Mouse (Mus musculus) cerebellum, postnatal 25 days (tissue): Measurements from ENCODE around the gene Snx30.

Source experiments
- DNase-seq, 2 experiments: peaks; one replicate each; pipeline ENCODE4 v3.0.0; 2021; ENCODE audit warnings: mixed read lengths in 2 of 2

Snx30 gene

DNA sequence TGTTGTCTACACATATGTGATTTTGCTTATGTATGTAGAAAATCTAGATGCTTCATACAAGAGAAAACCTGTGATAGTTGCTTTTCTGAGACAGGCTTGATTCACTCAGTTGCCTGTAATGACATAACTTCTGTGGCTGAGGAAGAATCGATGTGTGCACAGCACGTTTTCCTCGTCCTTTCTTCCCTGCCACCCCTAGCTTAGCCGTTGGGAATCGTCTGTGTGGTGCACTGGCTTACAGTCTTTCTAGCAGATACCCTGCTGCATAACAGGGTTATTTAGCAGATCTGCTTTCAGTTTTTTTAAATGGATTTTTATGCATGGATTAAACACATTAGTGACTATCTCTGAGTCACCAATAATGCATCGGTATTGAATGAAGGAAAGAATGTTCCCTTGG lies 70.9 kb downstream of the Snx30 start:
- DNase-seq, result no peak

DNA sequence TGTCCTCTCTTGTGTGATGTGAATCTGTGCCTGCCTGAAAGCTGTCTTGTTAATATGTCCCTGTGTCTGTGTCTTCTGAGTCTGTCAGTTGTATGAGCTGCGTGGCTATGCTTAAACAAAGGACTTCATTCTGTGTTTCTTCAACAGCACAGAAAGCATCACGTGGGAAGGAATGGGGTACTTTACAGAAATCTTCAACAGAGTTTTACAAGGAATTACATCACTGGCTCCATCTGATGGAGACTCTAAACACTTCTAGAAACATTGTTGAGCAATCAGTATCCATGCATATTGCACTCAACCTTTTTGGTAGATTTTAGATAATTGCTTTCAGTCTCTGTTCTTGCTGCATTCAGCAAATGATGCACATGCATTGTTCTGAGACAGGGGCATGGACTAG lies 71.4 kb downstream of the Snx30 start:
- DNase-seq, result no peak

DNA sequence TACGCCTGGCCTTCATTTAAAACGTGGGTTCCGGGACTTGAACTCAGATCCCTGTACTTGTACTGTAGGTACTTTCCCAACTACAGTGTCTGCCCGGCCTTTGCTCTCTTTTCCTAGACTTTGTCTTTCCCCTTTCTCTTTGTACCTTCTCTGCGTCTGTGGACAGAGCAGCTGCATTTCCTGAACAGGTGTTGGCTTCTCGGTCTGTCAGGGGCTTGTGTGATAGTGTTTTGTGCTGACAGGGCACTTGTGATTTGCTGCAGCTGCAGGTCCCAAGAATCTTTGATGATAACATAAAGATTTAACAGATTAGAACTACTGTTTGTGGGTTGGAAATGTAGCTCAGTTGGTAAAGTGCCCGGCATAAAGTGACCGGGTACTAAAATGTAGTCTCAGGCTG lies 73.0 kb downstream of the Snx30 start:
- DNase-seq, result no peak

DNA sequence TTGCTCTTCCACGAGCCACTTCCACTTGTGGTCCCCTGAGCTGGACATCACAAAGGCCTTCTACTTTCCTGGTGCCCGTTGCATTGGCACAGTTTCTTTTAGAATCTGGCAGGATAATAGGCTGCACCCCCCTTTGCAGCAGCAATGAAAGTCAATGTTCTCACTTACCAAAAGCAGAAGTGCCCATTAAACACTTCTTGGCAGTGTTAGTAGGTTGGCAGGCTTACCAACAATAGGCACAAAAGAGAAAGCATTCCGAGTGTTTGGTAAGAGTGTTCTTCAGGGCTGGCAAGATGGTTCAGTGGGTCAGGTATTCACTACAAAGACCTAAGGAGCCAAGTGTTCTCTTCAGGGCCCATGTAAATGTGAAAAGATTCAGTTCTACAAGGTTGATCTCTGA lies 73.8 kb downstream of the Snx30 start:
- DNase-seq, result no peak

DNA sequence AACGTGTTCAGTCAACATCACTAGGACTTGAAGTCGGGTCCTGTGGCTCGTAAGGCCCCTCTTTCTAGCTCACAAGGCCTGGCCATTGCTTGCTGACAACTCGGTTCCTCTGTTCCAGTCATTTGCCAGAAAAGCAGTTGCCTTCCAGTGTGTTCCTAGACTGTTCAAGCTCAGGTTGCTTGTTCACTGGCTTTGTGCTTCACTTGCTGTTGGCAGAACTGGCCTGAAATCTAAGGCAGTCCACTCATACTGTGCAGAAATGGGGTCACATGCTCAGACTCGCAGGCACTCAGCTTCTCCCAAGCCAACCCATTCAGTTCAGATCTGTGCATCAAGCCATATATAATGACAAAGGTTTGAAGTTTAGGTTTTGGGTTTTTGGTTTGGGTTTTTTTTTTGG lies 75.1 kb downstream of the Snx30 start:
- DNase-seq, result peak; percentile 56 to 67

DNA sequence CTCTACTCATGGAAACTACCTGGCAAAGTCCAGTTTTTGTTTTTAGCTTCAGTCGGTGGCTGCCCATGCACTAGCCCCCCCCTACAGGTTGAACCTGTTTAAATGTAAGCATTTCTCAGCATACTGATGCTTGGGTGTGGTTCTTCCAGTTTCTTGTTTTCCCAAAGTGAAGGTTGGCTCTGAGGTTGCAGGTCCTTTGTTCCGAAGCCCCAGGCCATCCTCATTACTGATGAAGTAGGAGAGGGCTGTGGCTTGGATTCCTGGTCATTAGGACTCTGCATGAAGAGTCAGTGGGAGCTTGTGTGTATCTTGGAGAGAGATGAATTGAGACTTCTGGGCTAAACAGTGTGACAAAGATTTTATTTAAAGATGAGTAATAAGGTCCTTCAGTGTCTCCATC lies 75.6 kb downstream of the Snx30 start:
- DNase-seq, result no peak

DNA sequence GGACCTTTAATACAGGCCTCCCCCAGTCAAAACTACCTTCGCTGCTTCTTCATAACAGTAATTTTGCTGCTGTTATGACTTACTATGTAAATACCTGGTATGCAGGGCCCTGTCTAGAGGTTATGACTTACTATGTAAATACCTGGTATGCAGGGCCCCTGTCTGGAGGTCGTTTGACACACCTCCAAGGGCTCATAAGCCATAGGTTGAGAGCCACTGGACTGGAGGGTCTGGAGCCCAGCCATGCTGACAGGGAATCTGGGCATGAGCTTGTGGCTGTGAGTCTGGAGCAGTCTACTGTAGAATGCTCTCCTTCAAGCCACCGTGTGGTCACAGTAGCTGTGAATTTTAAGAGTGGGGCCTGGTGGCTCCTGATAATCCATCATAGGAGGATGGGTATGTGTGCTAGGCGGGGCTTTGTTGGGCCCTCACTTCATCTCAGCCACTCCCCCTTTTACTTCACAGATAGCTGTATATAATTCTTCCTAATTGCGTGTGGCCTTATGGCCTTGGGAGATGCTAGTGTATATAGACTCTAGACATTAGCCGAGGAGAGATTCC lies 78.6 kb downstream of the Snx30 start:
- DNase-seq, result no peak

DNA sequence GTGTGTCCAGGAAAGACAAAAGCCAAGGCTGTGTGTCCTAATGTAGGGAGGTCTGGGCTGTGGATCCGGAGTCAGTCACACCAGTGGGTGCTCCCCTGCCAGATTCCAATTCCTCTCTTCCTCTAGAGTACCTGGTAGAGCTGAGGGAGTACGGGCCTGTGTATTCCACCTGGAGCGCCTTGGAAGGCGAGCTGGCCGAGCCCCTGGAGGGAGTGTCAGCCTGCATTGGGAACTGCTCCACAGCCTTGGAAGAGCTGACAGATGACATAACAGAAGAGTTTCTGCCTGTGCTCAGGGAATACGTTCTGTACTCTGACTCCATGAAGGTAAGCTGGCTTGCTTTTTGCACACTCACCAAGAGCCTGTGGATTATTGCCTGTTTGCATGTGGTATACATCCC lies 80.6 kb downstream of the Snx30 start:
- DNase-seq, result peak; percentile 50 to 51

DNA sequence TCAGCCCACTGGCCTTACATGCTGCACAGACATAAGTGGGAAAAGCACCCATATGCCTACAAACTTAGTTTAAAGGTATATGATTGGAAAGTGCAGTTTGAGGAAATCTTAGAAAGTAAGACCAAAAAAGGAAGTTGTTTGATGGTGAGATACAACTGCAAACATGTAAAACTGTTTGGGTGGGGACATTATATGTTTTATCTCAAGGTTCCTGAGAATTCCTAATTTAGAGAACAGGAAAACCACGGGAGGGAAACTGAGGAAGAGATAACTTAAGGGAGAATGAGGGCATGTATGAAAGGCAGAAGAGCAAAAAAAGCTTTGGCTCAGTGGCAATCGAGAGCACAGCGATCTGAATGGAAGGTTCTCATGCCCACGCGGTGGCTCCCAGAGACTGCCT lies 81.4 kb downstream of the Snx30 start:
- DNase-seq, result no peak

DNA sequence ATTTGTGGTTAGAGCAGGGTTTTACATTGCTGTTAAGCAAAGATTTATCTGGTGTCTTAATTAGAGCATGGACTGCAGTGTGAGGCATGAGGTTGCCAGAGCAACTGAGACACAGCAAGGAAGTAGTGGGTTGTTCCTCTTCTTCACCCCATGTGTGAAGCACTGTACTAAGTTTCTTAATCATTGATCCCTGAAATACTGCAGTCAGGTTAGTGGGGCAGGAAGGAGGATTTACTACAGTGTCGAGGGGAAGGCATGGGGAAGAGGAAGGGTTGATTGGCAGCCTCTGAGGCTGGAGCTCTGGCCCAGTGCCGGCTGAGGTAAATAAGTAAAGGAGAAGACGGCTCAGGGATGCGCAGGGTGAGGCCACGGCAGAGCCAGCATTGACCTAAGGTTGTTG lies 82.4 kb downstream of the Snx30 start:
- no peak for DNase-seq

DNA sequence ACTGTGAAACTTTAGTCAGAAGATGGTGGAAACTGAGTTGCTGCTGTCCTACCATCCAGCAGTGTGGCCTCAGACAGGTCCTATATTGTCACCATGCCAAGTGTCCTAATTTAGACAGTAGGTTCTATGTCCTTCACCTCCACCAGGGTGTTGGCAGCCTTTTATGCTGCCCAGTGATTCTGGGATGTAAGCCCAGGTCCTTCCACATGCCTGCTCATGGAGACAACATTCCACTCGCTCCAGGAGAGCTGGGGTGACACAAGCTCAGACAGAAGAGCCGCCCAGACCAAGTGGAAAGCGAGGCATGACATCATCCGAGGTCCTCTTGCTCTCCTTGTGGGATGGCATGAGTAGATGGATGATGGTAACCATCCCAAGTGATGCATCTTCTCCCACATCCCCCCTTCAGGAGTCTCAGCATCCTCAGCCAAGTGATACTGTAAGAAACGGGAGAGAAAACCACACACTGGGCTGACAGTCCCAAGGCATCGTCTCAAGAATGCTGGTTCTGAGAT lies 84.5 kb downstream of the Snx30 start:
- peak; percentile 81 to 84 for DNase-seq

DNA sequence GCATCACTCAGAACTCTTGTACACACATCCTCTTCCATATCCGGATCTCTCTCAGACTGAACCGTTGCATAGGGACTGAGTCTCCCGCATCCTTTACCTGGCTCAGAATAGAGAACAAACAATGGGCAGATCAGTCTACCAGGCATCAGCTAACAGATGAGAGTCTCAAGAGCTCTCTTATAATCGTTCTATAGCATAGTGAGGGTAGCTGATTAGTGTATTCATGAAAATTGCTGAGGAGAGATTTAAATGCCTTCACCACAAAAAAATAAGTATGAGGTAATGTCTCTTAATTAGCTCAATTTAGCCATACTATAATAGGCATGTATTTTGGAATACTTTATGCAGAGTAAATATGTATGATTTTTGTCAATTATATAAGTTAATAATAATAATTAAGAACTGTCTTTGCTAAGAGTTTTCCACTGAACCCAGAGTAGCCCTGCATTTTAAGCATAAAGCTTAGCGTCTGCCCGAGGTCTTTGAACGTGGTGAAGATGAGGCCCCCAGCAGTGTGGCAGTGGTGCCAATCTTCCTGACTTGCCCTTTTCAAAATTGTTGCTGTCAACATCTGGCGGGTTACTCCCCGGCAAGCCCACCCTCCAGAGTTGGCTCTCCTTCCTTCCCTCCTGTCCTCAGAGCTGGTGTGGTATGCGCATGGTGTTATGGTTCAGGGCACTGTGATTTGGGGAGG lies 86.2 kb downstream of the Snx30 start:
- DNase-seq, result no peak

DNA sequence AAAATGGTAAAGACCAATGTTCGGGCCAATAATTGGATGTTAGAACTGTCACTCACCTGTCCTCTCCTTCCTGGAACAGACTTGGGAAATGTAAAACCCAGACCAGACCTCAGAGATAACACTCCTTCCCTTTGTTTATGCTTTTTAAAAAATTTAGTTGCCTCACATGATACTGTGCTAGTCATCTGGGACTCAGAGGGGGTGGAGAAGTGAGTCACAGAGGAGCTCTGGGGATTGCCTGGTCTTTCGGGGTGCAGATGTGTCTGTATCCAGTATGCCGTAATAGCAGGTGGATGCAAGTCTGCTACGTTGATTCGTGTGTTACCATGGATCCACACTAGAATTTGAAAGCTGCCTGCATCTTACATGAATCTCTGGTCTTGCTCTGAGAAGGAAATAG lies 87.1 kb downstream of the Snx30 start:
- DNase-seq, result no peak

DNA sequence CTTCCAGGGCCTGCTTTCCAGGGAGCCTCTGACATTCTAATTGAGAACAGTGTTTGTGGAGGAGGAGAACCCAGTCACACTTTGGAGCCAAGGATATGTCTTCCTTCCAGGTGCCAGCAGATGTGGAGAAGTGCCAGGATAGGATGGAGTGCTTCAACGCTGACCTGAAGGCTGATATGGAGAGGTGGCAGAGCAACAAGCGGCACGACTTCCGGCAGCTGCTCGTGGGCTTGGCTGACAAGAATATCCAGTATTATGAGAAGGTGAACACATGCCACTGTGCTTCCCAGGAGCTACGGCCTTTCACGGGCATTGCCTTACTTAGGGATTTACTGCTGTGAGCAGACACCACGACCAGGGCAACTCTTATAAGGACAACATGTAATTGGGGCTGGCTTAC lies 88.8 kb downstream of the Snx30 start:
- DNase-seq, result no peak

DNA sequence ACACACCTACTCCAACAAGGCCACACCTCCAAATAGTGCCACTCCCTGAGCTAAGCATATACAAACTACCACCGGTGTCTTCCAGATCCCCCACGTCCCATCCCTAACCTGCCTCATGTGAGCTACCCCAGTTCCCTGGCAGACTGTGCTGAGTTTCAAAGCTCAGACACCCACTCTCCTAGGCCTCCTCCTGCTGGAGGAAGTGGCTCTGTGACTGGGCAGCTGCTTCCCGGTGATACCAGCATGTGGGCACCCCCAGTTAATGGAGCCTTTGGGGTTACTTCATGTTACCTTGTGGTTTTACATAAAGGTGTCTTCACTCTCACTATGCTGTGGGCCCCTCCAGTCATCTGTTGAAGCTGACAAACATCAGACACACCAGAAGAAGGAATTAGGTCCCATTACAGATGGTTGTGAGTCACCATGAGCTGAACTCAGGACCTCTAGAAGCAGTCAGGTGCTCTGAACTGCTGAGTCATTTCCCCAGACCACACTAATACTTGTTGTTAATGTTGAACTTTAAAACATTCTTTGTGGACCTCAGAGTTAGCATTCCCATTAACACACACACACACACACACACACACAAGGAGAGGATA lies 89.4 kb downstream of the Snx30 start:
- DNase-seq, result no peak

DNA sequence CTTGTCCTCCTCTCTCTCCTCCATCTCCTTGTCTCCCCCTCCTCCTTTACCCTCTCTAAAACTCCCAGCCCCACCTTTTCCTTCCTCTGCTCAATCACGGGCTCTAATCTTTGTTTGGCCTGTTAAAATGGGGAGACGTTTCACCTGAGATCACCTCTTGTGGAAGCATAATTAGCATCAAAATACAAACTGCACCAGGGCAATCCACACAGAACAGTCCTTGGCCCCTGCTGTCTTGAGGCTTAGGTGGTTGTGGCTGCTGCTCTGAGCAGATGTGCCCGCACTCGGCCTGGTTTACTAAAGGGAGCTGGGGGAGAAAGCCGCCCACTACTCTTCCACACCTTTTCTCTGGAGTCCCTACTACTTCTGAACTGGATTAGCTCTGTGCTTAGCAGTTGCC lies 90.4 kb downstream of the Snx30 start:
- DNase-seq, result no peak

DNA sequence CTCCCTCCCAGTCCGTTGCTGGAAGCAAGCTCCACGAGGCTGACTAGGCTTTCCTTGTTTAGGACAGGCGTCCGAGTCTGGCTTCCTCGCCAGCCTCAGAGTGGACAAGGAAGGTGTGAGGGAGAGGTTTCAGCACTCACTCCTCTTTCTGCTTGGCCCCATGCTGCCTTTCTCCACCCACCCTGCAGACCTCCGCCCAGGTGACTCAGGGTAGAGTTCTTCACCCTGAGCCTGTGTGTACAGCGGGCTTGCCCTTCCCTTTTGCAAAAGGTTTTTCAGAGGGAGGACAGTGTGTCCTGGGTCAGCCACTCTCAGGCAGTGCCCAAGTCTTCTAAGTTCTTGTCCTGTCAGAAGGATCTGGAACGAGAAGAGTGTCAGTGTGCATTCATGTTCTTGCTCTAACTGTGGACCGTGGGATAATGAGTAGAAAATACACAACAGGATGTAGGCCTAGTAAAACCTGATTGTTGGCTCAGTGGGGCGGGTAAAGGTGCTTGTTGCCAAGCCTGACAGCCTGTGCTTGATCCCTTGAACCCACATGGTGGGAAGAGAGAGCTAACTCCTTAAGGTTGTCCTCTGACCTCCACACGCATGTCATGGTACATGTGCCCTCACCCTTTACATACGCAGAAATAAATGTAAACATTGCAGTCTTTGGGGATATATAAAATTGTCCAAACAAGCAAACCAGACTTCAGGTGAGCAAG lies 92.3 kb downstream of the Snx30 start:
- no peak for DNase-seq

DNA sequence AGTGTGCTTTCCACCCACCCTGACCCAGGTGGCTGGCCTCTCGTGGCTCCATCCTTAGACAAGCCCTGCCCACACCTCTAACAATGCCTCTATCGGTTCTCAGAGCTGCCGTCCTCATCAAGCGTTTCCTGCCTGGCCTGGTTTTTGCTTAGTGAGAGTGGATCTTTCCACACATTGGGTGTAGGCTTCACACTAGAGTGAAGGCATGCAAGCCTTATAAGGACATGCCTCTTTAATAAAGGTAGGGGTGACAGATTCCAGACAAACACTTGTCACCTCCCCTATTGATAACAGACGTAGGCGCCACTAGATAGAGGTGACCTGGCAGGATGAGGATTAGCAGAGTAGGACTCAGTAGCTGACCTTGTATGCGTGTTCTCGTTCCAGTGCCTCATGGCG lies 92.9 kb downstream of the Snx30 start:
- DNase-seq, result no peak

DNA sequence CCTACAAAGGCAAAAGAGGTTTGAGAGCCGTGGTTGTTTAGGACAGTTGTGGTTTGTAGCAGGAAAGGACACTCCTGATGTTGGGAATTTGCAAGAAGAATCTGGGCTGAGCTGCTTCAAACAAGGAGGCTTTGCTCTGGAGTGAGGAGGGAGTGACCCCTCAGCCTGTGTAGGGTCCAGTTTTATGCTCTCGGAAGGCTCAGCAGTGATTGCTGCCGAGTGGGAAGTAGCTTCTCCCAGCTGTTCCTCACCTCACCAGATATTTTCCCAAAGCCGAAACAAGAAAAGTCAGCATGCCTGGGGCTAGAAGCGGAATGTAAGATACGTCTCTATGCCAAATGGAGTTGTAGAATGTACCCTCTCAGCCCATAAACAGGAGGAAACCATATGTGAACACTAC lies 96.2 kb downstream of the Snx30 start:
- no peak for DNase-seq

DNA sequence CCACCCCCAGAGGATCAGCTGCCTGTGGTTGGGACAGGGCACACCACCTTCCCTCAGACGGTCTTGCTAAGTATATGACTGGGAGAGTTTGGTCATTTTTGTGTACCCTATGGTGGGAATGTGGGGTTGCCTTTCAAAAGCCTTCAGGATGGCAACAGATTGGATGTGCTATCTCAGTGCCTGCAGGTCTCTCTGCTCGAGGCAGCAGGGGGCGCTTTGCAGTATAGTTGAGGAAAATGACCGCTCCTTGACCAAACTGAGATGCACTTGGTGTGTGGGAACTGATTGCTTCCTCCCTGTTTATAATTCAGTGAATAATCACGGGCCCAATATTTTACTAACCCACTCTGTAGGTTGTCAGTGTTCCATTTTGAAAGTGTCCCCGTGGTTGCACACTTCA lies 96.9 kb downstream of the Snx30 start:
- peak in 1 of 2 experiments; percentile 59 for DNase-seq

DNA sequence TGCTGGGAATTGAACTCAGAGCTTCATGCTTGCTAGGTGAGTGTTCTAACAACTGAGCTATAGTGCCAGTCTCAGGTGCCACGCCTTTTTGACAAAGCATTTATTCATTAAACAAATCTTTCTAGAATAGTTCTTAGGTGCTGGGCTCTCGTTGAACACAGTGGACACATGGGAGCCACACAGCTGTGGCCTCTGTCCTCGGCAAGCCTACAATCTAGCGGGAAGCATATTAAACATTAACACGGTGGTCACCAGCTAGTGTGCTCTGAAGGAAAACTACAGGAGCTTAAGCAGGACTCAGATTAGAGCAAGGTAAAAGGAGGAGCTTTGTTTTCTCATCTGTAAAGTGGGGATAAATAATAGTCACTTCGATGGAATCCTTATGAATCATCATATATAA lies 101.5 kb downstream of the Snx30 start:
- no peak for DNase-seq

DNA sequence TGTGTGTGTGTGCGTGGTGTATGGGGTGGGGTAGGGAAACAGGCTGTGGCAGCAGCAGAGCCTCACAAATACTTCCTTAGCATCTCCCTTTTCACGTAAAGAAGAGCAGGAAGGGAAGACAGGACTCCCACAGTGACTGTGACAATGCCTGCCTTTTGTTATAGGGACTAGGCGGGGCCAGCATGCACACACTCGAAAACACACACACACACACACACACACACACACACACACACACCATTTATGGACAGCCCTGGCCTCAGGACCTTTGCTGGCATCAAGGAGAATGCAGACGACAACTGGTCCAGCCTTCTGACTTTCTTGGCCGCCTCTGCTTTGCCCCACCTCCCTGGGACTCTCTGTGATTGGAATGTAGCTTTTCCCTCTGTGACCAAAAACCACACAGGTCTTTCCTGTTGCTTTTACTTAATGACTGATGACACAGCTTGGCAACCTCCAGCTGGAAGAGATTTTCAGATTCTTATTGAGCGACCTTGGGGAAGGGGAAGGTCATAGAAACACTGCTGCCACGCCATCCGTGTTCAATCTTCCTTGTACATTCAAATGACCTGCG lies 102.1 kb downstream of the Snx30 start:
- DNase-seq, result no peak

DNA sequence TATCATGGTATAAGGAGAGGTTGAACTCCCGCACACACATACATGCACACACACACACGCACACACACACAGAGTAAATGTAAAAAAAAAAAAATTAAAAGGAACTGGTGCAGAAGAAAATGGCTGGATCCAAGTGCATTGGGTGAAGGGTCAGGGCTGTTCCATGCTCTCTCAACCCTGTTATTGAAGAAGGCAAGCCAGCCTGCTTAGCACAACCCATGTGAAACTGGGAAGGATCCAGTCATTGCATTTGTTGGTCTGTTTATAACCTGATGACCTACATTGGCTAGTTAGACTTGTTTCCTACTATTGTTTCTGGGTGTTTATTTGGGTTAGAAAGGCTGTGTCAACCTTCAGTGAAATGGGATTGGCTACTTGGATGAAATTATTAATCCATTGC lies 103.1 kb downstream of the Snx30 start:
- DNase-seq, result no peak
